Mouse (Mus musculus): ENCODE measurements at regions not wholly inside any gene's neighbourhood (a gene's known extent, or its start where the extent isn't known, plus 50 kb on each side); places are given as distances from the start of the nearest gene placed in this dataset.

GRCm38 (mm10) chr16:76223716-76224115, 149.9 kb downstream of the Nrip1 start:
- TF ChIP-seq CTCF (IDR thresholded peaks at IDR 0.05; ENCODE audit: extremely low read depth, insufficient read length, insufficient replicate concordance, low read depth, low read length), result no peak
- no peak for TF ChIP-seq POLR2A (IDR thresholded peaks at IDR 0.05; ENCODE audit: low read depth, low read length)
